Mouse (Mus musculus): ENCODE results near the gene Gm4353. TPM values are rescaled to one million over a fixed set of nuclear protein-coding genes. Genes with fewer than 3 reads are reported as not detected.

Gm4353 gene
- polyA plus RNA-seq, 1 experiment from 2014 or later, result 1.5 TPM

Other genes starting within 250 kb of the Gm4353 start
- gene Sox6, start 45.8 kb downstream of the Gm4353 start, polyA plus RNA-seq (2015; fragmentation: Nextera tagmentation; extraction: Ambion mirVana), result 46.1 and 50.7 TPM in 2 replicates
- 324 and 338 TPM in 2 replicates for gene 1110004F10Rik, start 45.2 kb downstream of the Gm4353 start, polyA plus RNA-seq (2015; fragmentation: Nextera tagmentation; extraction: Ambion mirVana)
- 6.7 and 7.9 TPM in 2 replicates for gene Plekha7, start 223.7 kb upstream of the Gm4353 start, polyA plus RNA-seq (2015; fragmentation: Nextera tagmentation; extraction: Ambion mirVana)
- 578 and 606 TPM in 2 replicates for gene Rps13, start 249.6 kb upstream of the Gm4353 start, polyA plus RNA-seq (2015; fragmentation: Nextera tagmentation; extraction: Ambion mirVana)

Data from neural tube, embryonic 13.5 days (tissue).